Mouse (Mus musculus): ENCODE measurements at regions not wholly inside any gene's neighbourhood (a gene's known extent, or its start where the extent isn't known, plus 50 kb on each side); places are given as distances from the start of the nearest gene placed in this dataset.
"Not testable (repeated sequence)": the region's sequence is repeated elsewhere in the genome, so short reads cannot be mapped to it uniquely, and the experiment has no call there.

DNA sequence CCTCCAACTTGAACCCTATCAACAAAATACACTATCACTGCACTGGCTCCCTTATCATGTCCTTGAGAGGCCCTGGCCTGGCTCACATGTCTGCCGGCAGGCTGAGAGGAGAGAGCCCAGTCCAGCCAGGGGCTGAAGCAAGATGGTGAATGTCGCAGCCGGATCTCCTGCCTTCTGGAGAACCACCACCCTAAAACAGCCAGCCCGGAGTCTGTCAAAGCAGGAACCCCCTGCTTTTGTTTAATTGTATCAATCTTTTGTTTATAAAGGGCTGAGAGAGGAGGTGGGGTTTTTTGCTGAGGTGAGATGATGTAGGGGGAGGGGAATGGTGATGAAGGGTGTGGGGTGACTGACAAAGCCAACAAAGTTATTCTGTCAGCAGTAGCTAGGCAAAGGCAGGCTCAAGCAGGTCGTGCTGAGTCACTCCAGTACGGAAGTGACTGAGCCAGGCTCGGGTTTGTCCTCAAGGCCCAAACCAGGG lies 269.2 kb downstream of the Gxylt1 start:
- ATAC-seq (ENCODE audit: low FRiP score, low read depth) = no peak
- Histone ChIP-seq H3K4me3 (no peak overlapping the region), H3K4me2 (no peak overlapping the region), H3K4me1 (replicated peaks) (peaks cover 15% of the 10 kb centered on the region), H3K36me3 (no peaks in the 10 kb centered on the region), H3K9ac (no peak overlapping the region), H3K27ac (replicated peaks) (no peak overlapping the region), H3K27me3 (no peaks in the 10 kb centered on the region; the same call in 1 of the 2 replicates), H3K9me3 (no peaks in the 10 kb centered on the region)
- 62% methylated on average over 7 of the region's 7 CpGs for WGBS

DNA sequence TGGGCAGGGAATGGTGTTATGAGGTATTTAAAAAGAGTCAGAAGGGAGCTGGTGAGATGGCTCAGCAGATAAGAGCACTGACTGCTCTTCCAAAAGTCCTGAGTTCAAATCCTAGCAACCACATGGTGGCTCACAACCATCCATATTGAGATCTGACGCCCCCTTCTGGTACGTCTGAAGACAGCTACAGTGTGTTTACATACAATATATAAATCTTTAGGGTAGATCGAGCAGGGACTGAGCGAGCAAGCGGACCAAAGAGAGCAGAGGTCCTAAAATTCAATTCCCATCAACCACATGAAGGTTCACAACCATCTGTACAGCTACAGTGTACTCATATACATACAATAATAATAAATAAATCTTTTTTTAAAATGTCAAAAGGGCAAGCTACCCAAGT lies 269.8 kb downstream of the Gxylt1 start:
- H3K27ac ChIP-seq (replicated peaks); H3K36me3 ChIP-seq; H3K9me3 ChIP-seq; H3K4me2 ChIP-seq; ATAC-seq (ENCODE audit: low FRiP score, low read depth); H3K4me3 ChIP-seq; H3K27me3 ChIP-seq; H3K9ac ChIP-seq: not testable (repeated sequence)
- 93% methylated on average over 5 of the region's 5 CpGs for WGBS
- H3K4me1 ChIP-seq (replicated peaks) = peaks cover 17% of the 10 kb centered on the region

DNA sequence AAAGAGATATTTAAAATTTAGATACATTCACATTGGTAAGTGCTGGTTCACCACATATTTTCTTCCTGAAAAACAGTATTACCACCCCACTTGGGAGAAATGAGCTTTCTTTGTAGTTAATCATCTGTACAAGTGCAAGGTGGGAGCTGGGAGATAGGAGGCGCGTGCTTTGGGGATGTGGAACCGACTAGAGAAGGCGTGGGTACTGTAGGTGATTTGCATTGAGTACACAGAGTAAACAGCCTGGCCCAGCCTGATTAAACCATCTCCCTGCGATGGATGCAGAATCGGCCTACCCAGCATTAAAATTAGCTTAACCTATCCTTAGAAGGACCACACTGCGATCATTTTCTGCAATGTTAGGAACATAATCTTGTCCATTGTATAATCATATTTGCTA lies 270.4 kb downstream of the Gxylt1 start:
- WGBS = 86% methylated on average over 7 of the region's 7 CpGs

DNA sequence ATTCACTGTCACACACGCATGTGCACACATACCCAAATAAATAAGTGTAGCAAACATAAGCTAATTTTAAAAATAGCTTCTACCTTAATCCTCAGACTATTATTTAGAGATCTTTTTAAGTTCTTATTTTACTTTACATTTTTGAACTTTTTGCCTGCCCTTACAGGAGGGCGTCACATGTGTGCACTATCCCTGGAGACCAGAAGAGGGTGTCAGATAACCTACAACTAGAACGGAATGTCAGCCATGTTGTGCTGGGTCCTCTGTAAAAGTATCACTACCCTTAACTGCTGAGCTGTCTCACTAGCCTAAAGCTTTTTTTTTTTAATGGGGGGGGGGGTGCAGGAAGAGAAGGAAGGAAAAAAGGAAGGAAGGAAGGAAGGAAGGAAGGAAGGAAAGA lies 271.7 kb downstream of the Gxylt1 start:
- 91% methylated on average over 3 of the region's 3 CpGs for WGBS
- H3K4me2 ChIP-seq = no peak overlapping the region
- H3K4me3 ChIP-seq = no peak overlapping the region
- no peaks in the 10 kb centered on the region; the same call in 1 of the 2 replicates for H3K27me3 ChIP-seq
- no peaks in the 10 kb centered on the region for H3K36me3 ChIP-seq
- H3K4me1 ChIP-seq (replicated peaks) = peaks cover 22% of the 10 kb centered on the region
- no peaks in the 10 kb centered on the region for H3K9me3 ChIP-seq
- no peak overlapping the region for H3K27ac ChIP-seq (replicated peaks)
- ATAC-seq (ENCODE audit: low FRiP score, low read depth) = no peak
- H3K9ac ChIP-seq = no peak overlapping the region

More for the DNA sequence above, 270.4 kb downstream of the Gxylt1 start:
- Histone ChIP-seq H3K4me2 (no peak overlapping the region), H3K9ac (no peak overlapping the region), H3K27me3 (no peaks in the 10 kb centered on the region; the same call in 1 of the 2 replicates), H3K4me1 (replicated peaks) (peaks cover 22% of the 10 kb centered on the region), H3K36me3 (no peaks in the 10 kb centered on the region), H3K4me3 (no peak overlapping the region), H3K9me3 (no peaks in the 10 kb centered on the region), H3K27ac (replicated peaks) (no peak overlapping the region)
- no peak for ATAC-seq (ENCODE audit: low FRiP score, low read depth)

DNA sequence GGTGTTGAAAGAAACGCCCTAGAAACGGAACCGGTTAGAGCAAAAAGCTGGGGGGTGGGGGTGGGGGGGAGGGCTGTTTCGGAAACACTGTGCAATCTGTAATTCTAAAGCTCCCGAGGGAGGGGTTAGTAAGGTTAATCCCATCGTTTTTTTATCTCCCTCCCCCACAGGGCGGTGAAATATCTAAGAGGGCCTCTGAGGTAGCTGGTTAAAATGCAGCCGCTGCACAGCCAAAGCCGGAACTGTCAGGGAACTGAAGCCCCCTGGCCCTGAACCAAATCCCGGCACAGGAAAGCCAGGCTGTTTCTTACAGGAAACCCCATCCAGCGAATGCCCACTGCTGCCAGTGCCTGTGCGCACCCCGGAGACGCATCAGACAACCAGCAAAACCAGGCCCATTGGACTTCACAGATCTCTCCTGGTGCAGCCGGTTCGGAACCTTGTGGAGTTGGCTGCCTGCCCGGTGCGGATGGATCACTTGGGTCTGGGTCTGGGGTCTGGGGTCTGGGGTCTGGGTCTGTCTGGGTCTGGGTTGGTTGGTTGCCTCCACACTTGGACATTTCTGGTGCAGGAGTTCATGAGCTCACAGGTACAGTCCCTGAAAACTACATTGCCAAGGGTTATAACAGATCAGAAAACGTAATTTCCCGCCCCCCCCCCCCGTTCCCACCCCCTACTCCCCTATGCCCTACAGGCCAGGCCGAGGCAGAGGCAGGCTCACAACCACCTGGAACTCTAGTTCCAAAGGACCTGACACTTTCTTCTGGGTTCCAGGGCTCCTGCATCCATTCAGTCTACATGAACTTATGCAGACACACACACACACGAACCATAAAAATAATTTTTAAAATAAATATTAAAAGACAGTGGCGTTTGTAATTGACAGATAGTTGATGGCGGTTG lies 272.7 kb downstream of the Gxylt1 start:
- ATAC-seq (ENCODE audit: low FRiP score, low read depth) = peak; percentile 61
- Histone ChIP-seq H3K27me3 (no peaks in the 10 kb centered on the region; the same call in 1 of the 2 replicates), H3K4me1 (replicated peaks) (peaks cover 22% of the 10 kb centered on the region), H3K4me3 (peak overlapping the region; percentile 19), H3K36me3 (no peaks in the 10 kb centered on the region), H3K4me2 (peak overlapping the region; percentile 49), H3K27ac (replicated peaks) (peak overlapping the region; percentile 20), H3K9me3 (no peaks in the 10 kb centered on the region), H3K9ac (peak overlapping the region; percentile 20; the same call in 1 of the 2 replicates)
- whole genome bisulfite sequencing = 32% methylated on average over 25 of the region's 25 CpGs

DNA sequence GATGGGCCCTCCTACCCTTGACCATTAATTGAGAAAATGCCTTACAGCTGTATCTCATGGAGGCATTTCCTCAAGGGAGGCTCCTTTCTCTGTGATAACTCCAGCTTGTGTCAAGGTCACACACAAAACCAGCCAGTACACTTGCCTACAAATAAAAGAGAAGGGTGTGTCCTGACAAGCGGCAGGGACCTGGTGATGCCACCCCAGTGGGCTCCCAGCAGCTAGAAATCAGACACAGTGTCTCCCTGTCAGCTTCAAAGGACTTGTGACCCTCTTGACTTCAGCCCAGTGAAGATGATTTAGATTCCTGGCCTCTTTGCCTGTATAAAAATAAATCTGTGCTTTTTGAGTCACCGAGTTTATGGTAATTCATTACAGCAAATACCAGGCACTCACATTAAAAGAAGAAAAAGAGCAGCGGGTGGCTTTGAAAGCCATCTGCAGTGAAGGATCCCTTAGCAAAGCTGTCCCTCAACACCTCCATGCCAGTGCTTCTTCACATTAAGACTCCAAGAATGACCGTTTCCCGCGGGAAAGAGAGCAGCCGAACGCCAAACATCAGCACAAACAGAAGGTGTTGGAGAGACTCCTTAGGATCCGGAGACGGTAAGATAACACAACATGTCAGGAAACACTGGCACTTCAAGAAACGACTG lies 273.5 kb downstream of the Gxylt1 start:
- Histone ChIP-seq H3K27me3 (no peaks in the 10 kb centered on the region), H3K4me3 (peak overlapping the region; percentile 19; the same call in 1 of the 2 replicates), H3K9me3 (no peaks in the 10 kb centered on the region), H3K4me2 (peak overlapping the region; percentile 49), H3K9ac (peak overlapping the region; percentile 20; the same call in 1 of the 2 replicates), H3K27ac (replicated peaks) (peak overlapping the region; percentile 20), H3K4me1 (replicated peaks) (peaks cover 22% of the 10 kb centered on the region), H3K36me3 (no peaks in the 10 kb centered on the region)
- WGBS = 8% methylated on average over 11 of the region's 11 CpGs
- no peak for ATAC-seq (ENCODE audit: low FRiP score, low read depth)

DNA sequence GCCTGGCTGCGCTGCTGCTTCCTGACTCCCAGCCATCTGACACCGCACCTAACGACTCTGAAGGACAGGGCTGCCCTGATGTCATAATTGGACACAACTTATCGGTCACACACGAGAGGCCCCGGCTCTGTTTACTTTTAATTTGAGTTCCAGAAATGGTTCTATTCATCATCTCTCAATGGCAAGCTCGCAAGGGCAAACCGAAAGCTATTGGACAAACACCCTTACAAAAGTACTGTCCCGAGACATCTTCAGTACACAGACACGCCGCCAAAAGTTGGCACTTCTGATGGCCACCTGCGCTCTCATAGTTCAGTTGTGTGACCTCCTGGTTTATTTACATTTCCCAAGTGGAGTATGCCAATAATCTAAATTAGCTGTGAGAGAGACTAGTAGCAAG lies 274.9 kb downstream of the Gxylt1 start:
- no peaks in the 10 kb centered on the region for H3K36me3 ChIP-seq
- no peaks in the 10 kb centered on the region for H3K27me3 ChIP-seq
- H3K4me1 ChIP-seq (replicated peaks) = peaks cover 22% of the 10 kb centered on the region
- no peak overlapping the region for H3K9ac ChIP-seq
- H3K4me2 ChIP-seq = no peak overlapping the region
- H3K27ac ChIP-seq (replicated peaks) = no peak overlapping the region
- WGBS = 52% methylated on average over 12 of the region's 12 CpGs
- H3K4me3 ChIP-seq = no peak overlapping the region
- no peaks in the 10 kb centered on the region for H3K9me3 ChIP-seq
- no peak for ATAC-seq (ENCODE audit: low FRiP score, low read depth)

DNA sequence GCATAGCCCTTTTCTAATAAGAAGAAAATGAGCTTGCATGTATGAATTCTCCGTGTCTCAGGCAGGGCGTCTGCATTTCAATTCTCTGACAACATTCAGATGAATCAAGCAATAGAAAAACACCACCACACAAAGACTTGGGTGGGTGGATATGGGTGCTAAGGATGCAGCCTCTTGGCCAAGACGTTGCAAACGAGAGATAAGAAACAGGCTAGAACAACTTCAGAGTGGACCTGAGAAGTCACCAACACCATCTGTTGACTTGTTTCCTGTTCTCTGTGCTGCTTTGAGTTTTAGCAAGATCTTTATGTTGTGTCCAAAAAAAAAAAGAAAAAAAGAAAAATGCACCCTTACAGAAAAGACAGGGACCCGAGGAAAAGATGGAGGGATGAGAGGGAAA lies 277.0 kb downstream of the Gxylt1 start:
- no peak overlapping the region for H3K4me2 ChIP-seq
- no peak overlapping the region for H3K9ac ChIP-seq
- H3K4me1 ChIP-seq (replicated peaks) = peaks cover 22% of the 10 kb centered on the region
- no peaks in the 10 kb centered on the region for H3K27me3 ChIP-seq
- H3K4me3 ChIP-seq = no peak overlapping the region
- no peak overlapping the region for H3K27ac ChIP-seq (replicated peaks)
- H3K9me3 ChIP-seq = no peaks in the 10 kb centered on the region
- 80% methylated on average over 5 of the region's 5 CpGs for WGBS
- H3K36me3 ChIP-seq = no peaks in the 10 kb centered on the region
- ATAC-seq (ENCODE audit: low FRiP score, low read depth) = no peak

DNA sequence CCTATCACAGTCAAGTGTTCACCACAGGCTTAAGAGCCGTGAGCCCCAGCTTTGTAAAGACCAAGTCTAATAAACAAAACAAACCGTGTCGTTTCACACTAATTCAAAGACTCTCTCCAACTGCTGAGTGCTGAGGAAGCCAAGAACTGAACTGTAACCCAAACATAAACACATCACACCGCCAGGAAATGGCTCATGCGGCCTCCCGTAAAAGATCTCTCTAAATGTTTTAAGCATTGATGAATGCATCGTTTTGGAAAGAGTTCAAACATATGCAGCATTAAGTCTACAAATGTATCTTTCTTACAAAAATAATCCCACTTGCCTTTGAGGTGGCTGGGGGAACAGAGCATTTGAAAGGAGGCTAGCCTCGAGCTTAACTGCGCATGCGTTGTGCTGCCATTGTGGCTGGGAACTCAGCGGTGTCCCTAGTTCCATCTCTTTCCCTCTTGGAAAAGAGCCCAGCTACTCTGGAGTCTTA lies 280.7 kb downstream of the Gxylt1 start:
- Histone ChIP-seq H3K9me3 (no peaks in the 10 kb centered on the region), H3K36me3 (no peaks in the 10 kb centered on the region), H3K4me3 (no peak overlapping the region), H3K4me2 (0 out of 2 replicates have a peak overlapping the region, but pooled peaks have one; percentile 0), H3K4me1 (replicated peaks) (no peaks in the 10 kb centered on the region), H3K27ac (replicated peaks) (peak overlapping the region; percentile 67), H3K9ac (no peak overlapping the region), H3K27me3 (no peaks in the 10 kb centered on the region)
- peak; percentile 56; the same call in 1 of the 2 replicates for ATAC-seq (ENCODE audit: low FRiP score, low read depth)
- 52% methylated on average over 11 of the region's 11 CpGs for WGBS

DNA sequence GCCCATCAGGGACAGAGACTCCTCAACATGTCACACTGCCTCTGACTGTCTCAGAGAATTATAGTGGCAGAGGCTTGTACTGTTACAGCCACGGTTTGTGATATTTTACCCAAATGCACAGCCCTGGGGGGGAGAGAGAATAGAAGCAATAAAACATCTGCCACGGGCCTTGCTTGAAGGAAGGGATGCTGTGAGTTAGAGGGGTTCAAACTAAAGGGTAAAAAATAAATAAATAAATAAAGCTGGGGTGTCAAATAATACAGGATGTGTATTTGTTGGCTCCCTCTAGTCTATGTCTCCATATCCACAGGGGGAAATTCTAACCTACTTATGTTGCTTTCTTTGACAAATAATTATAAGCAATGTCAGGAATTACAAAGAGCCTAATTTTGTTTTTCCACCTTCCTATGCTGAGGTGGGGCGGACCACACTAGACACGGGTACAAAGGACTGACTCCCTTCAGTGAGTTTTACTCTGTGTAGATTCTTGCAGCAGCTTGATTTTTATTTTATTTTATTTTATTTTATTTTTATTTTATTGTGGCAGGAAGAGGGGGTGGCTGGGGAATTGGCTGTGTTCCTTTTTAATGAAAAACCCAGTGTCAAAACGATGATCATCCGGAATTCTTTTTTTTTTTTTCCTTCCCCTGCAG lies 281.3 kb downstream of the Gxylt1 start:
- H3K27ac ChIP-seq (replicated peaks) = peak overlapping the region; percentile 67
- 44% methylated on average over 6 of the region's 6 CpGs for WGBS
- no peak for ATAC-seq (ENCODE audit: low FRiP score, low read depth)

DNA sequence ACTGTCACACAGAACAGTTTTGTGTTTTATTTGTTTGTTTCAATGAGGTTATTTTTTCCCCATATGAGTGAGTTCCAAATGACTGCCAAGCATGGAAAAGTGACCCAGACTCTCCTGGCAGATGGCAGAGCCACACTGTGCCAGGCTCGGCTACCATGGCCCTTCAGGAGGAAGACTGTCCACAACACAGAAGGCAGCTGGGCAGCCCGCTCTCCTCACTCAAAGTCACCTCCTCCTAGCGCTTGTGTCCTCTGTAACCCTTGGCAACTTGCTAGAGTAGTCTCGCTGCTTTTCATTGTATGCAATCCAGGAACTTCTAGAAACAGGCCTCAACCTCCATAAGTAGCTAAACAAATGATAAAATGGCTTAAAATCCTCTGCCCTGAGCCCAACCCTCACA lies 299.2 kb downstream of the Gxylt1 start:
- Histone ChIP-seq H3K27me3 (no peaks in the 10 kb centered on the region), H3K27ac (replicated peaks) (no peak overlapping the region), H3K4me2 (no peak overlapping the region), H3K9me3 (no peaks in the 10 kb centered on the region), H3K4me1 (replicated peaks) (0 out of 2 replicates have a peak, but pooled peaks cover 4% of the 10 kb centered on the region), H3K4me3 (no peak overlapping the region), H3K36me3 (no peaks in the 10 kb centered on the region), H3K9ac (no peak overlapping the region)
- 67% methylated on average over 4 of the region's 4 CpGs for WGBS
- ATAC-seq (ENCODE audit: low FRiP score, low read depth) = peak; percentile 65; the same call in 1 of the 2 replicates

More for the DNA sequence above, 281.3 kb downstream of the Gxylt1 start:
- H3K36me3 ChIP-seq = no peaks in the 10 kb centered on the region
- no peak overlapping the region for H3K9ac ChIP-seq
- H3K4me2 ChIP-seq = 0 out of 2 replicates have a peak overlapping the region, but pooled peaks have one; percentile 0
- no peaks in the 10 kb centered on the region for H3K9me3 ChIP-seq
- no peaks in the 10 kb centered on the region for H3K4me1 ChIP-seq (replicated peaks)
- no peak overlapping the region for H3K4me3 ChIP-seq
- no peaks in the 10 kb centered on the region for H3K27me3 ChIP-seq

All from hindbrain, embryonic 15.5 days (tissue).